Mouse (Mus musculus): ENCODE results near the gene Fam234b. TPM values are rescaled to one million over a fixed set of nuclear protein-coding genes. Genes with fewer than 3 reads are reported as not detected.

The Fam234b gene
- polyA plus RNA-seq, 1 experiment from 2014 or later, result 36.3 TPM

- 90% methylated on average over 6 of the region's 6 CpGs for WGBS
- Histone ChIP-seq H3K4me2 (replicated peaks) (no peak overlapping the region), H3K27ac (no peak overlapping the region), H3K9me3 (no peaks in the 10 kb centered on the region), H3K4me3 (replicated peaks) (no peak overlapping the region), H3K9ac (no peak overlapping the region), H3K27me3 (replicated peaks) (no peaks in the 10 kb centered on the region), H3K36me3 (no peaks in the 10 kb centered on the region), H3K4me1 (replicated peaks) (no peaks in the 10 kb centered on the region)
- ATAC-seq, result no peak
Measured at GRCm38 (mm10) chr6:135260435-135260834, 62.7 kb downstream of the Fam234b start.

GRCm38 (mm10) chr6:135261124-135261523 lies 63.3 kb downstream of the Fam234b start:
- Histone ChIP-seq H3K9ac (no peak overlapping the region), H3K27ac (no peak overlapping the region), H3K4me3 (replicated peaks) (no peak overlapping the region), H3K4me1 (replicated peaks) (no peaks in the 10 kb centered on the region), H3K4me2 (replicated peaks) (no peak overlapping the region), H3K27me3 (replicated peaks) (no peaks in the 10 kb centered on the region), H3K9me3 (no peaks in the 10 kb centered on the region), H3K36me3 (no peaks in the 10 kb centered on the region)
- WGBS, result 89% methylated on average over 9 of the region's 9 CpGs
- no peak for ATAC-seq

DNA sequence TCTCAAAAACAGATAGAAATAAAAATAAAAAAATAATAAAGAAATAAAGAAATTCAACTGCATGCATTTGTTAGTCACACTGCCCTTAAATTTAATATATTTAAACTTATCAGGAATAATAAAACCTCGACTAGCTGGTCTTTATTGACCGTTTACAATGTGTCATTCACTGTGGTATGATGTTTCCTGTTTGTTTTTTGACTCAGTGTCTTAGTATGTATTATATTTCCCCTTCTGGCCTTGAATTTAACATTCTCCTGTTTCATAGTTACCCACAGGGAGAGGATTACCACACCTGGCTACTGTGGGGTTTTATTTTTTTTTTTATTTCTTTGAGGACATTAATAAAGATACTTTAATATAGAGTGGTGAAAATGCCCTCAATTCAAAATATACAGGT lies 64.8 kb downstream of the Fam234b start:
- ATAC-seq, result no peak
- H3K9me3 ChIP-seq, result no peaks in the 10 kb centered on the region
- H3K4me1 ChIP-seq (replicated peaks), result no peaks in the 10 kb centered on the region
- H3K36me3 ChIP-seq, result no peaks in the 10 kb centered on the region
- no peaks in the 10 kb centered on the region for H3K27me3 ChIP-seq (replicated peaks)
- H3K9ac ChIP-seq, result no peak overlapping the region
- H3K4me2 ChIP-seq (replicated peaks), result no peak overlapping the region
- H3K4me3 ChIP-seq (replicated peaks), result no peak overlapping the region
- no peak overlapping the region for H3K27ac ChIP-seq
- WGBS, result 54% methylated on average over 2 of the region's 2 CpGs

- H3K4me1 ChIP-seq (replicated peaks), result no peaks in the 10 kb centered on the region
- WGBS, result 98% methylated on average over 6 of the region's 6 CpGs
- no peak overlapping the region for H3K4me2 ChIP-seq (replicated peaks)
- H3K9me3 ChIP-seq, result no peaks in the 10 kb centered on the region
- no peak overlapping the region for H3K27ac ChIP-seq
- no peaks in the 10 kb centered on the region for H3K36me3 ChIP-seq
- H3K4me3 ChIP-seq (replicated peaks), result no peak overlapping the region
- no peak for ATAC-seq
- no peaks in the 10 kb centered on the region for H3K27me3 ChIP-seq (replicated peaks)
- H3K9ac ChIP-seq, result no peak overlapping the region
Measured at GRCm38 (mm10) chr6:135264136-135264535, 66.4 kb downstream of the Fam234b start.

GRCm38 (mm10) chr6:135266056-135266455 lies 68.3 kb downstream of the Fam234b start:
- no peak for ATAC-seq
- no peak overlapping the region for H3K9ac ChIP-seq
- H3K27ac ChIP-seq, result no peak overlapping the region
- no peaks in the 10 kb centered on the region for H3K4me1 ChIP-seq (replicated peaks)
- no peak overlapping the region for H3K4me2 ChIP-seq (replicated peaks)
- no peaks in the 10 kb centered on the region for H3K27me3 ChIP-seq (replicated peaks)
- no peaks in the 10 kb centered on the region for H3K9me3 ChIP-seq
- 91% methylated on average over 1 of the region's 1 CpGs for WGBS
- no peak overlapping the region for H3K4me3 ChIP-seq (replicated peaks)
- no peaks in the 10 kb centered on the region for H3K36me3 ChIP-seq

GRCm38 (mm10) chr6:135267221-135267620 lies 69.4 kb downstream of the Fam234b start:
- no peaks in the 10 kb centered on the region for H3K9me3 ChIP-seq
- no peak for ATAC-seq
- WGBS, result 68% methylated on average over 3 of the region's 3 CpGs

DNA sequence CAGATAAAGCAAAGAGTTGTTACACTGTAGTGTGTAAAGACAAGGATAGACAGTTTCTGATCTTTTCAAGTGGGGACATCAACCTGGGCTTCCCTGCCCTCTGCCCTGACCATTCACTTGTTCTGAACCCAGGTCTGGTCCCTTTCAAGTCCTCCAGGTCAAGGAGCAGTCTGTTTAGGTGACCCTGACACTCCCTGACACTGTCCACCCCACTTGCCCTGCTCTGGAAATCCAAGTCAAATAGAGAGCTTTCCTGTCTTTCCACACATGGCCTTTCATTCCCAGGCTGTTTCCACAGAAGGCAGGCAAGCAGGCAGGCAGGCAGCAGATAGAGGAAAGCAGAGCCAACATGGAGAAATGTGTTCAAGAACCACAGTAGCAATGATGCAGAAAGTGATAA lies 70.6 kb downstream of the Fam234b start:
- Histone ChIP-seq H3K27me3 (replicated peaks) (no peaks in the 10 kb centered on the region), H3K9me3 (no peaks in the 10 kb centered on the region), H3K36me3 (no peaks in the 10 kb centered on the region), H3K4me2 (replicated peaks) (no peak overlapping the region), H3K9ac (no peak overlapping the region), H3K4me3 (replicated peaks) (no peak overlapping the region), H3K4me1 (replicated peaks) (no peaks in the 10 kb centered on the region), H3K27ac (no peak overlapping the region)
- ATAC-seq, result no peak

More at GRCm38 (mm10) chr6:135267221-135267620, 69.4 kb downstream of the Fam234b start:
- Histone ChIP-seq H3K4me3 (replicated peaks) (no peak overlapping the region), H3K36me3 (no peaks in the 10 kb centered on the region), H3K4me2 (replicated peaks) (no peak overlapping the region), H3K27ac (no peak overlapping the region), H3K27me3 (replicated peaks) (no peaks in the 10 kb centered on the region), H3K9ac (no peak overlapping the region), H3K4me1 (replicated peaks) (no peaks in the 10 kb centered on the region)

DNA sequence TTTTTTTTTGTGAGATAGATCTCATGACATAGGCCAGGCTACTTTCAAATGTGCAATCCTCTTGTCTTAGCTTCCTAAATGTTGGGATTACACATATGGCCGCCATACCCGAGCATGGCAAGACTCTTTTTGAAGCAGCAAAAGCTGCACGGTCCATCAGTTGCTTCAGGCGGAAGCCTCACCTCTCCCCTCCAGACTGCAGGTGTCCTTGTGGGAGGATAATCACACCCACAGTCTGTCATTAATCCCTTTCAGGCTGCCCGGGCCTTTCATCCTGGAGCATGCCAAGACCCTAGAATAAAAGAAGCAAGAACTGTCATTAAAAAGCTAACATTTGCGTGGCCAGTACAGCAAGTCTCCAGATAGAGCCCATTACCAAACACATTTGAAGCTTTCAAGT lies 71.8 kb downstream of the Fam234b start:
- H3K4me2 ChIP-seq (replicated peaks), result no peak overlapping the region
- no peaks in the 10 kb centered on the region for H3K27me3 ChIP-seq (replicated peaks)
- no peak overlapping the region for H3K27ac ChIP-seq
- 63% methylated on average over 6 of the region's 6 CpGs for WGBS
- H3K36me3 ChIP-seq, result no peaks in the 10 kb centered on the region
- no peaks in the 10 kb centered on the region for H3K4me1 ChIP-seq (replicated peaks)
- ATAC-seq, result no peak
- no peaks in the 10 kb centered on the region for H3K9me3 ChIP-seq
- H3K9ac ChIP-seq, result no peak overlapping the region
- H3K4me3 ChIP-seq (replicated peaks), result no peak overlapping the region

GRCm38 (mm10) chr6:135271761-135272160 lies 74.0 kb downstream of the Fam234b start:
- no peak overlapping the region for H3K4me3 ChIP-seq (replicated peaks)
- no peaks in the 10 kb centered on the region for H3K4me1 ChIP-seq (replicated peaks)
- 75% methylated on average over 2 of the region's 2 CpGs for WGBS
- no peaks in the 10 kb centered on the region for H3K36me3 ChIP-seq
- no peak for ATAC-seq
- H3K27ac ChIP-seq, result no peak overlapping the region
- H3K4me2 ChIP-seq (replicated peaks), result no peak overlapping the region
- H3K9me3 ChIP-seq, result no peaks in the 10 kb centered on the region
- no peak overlapping the region for H3K9ac ChIP-seq
- no peaks in the 10 kb centered on the region for H3K27me3 ChIP-seq (replicated peaks)

DNA sequence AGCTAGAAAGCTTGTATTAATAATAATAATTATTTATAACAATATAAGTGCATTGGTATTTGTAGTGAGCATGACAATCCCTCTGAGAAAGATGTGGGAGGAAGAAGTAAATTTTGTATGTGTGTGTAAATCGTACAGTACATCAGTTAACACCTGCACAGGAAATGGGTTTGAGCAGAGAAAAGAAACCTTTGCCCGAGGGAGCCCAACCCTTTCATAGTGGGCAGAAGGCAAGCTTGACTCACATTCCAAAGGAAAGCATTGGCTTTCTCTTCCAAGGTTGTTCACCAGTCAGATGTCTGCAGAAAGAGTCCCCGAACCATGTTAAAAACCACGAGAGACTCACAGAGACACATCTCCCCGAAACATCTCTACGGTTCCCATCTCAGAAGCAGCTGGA lies 75.3 kb downstream of the Fam234b start:
- Histone ChIP-seq H3K9ac (no peak overlapping the region), H3K4me3 (replicated peaks) (no peak overlapping the region), H3K36me3 (no peaks in the 10 kb centered on the region), H3K9me3 (no peaks in the 10 kb centered on the region), H3K27me3 (replicated peaks) (no peaks in the 10 kb centered on the region), H3K4me2 (replicated peaks) (no peak overlapping the region), H3K27ac (no peak overlapping the region), H3K4me1 (replicated peaks) (no peaks in the 10 kb centered on the region)
- ATAC-seq, result peak; percentile 37; the same call in 1 of the 2 replicates
- WGBS, result 80% methylated on average over 6 of the region's 6 CpGs

DNA sequence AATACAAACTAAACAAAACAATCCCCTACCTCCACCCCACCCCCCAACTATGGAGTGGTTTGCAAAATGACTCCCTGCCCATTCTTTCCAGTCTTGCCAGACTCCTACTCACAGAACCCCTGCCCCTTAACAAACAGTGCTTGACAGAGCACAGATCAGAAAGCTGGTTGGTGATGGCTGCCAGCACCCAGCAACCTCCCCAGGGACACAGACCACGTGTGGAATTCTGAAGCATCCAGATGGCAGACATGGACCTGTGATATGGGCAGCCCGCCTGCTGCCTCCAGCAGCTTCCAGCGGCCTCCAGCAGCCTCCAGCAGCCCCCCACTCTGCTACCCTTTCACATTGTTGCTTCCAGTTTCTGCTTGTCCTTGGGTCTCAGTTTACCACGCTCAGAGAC lies 77.5 kb downstream of the Fam234b start:
- Histone ChIP-seq H3K27ac (no peak overlapping the region), H3K36me3 (no peaks in the 10 kb centered on the region), H3K4me1 (replicated peaks) (0 out of 2 replicates have a peak, but pooled peaks cover 7% of the 10 kb centered on the region), H3K27me3 (replicated peaks) (no peaks in the 10 kb centered on the region), H3K9ac (no peak overlapping the region), H3K4me3 (replicated peaks) (no peak overlapping the region), H3K4me2 (replicated peaks) (no peak overlapping the region), H3K9me3 (no peaks in the 10 kb centered on the region)
- WGBS, result 69% methylated on average over 4 of the region's 4 CpGs
- ATAC-seq, result no peak

DNA sequence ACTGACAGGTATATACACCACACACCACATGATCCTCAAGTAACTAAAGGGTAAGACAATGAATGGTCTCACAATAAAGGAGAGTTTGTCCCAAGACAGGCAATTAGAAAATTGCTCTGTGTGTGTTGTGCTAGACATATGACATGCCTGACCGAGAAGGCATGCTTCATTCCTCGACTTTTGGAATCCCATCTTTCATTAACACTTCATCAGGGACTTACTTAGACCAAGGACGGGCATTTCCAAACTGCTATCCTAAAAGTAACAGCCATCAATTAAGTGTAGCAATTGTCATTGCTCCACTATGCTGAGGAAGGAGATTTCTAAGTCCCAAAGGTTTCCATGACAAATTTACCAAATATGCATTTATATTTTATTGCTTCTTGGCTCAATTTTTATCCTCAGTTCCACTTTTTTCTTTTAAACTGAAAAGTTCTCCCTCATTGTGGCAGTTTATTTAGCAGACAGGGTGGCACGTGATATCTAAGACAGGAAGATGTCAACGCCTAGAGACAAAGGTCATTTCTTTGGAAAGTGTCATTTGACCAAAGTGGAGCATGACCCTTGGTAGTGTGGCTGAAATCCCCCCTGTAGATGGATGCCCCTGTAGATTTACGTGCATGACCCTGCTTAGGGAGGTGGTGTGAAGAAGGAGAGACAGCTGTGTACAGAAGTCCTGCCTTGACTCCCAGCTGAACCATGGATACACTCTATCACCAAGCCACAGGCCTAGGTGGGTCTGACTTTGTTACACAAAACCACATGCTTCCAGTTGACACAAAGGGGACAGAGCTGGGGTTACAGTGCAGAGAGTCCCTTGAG lies 78.9 kb downstream of the Fam234b start:
- no peak overlapping the region for H3K4me3 ChIP-seq (replicated peaks)
- no peak overlapping the region for H3K27ac ChIP-seq
- no peak for ATAC-seq
- 76% methylated on average over 6 of the region's 6 CpGs for WGBS
- no peak overlapping the region for H3K9ac ChIP-seq
- no peaks in the 10 kb centered on the region for H3K27me3 ChIP-seq (replicated peaks)
- 0 out of 2 replicates have a peak, but pooled peaks cover 7% of the 10 kb centered on the region for H3K4me1 ChIP-seq (replicated peaks)
- H3K9me3 ChIP-seq, result no peaks in the 10 kb centered on the region
- H3K4me2 ChIP-seq (replicated peaks), result no peak overlapping the region
- no peaks in the 10 kb centered on the region for H3K36me3 ChIP-seq

DNA sequence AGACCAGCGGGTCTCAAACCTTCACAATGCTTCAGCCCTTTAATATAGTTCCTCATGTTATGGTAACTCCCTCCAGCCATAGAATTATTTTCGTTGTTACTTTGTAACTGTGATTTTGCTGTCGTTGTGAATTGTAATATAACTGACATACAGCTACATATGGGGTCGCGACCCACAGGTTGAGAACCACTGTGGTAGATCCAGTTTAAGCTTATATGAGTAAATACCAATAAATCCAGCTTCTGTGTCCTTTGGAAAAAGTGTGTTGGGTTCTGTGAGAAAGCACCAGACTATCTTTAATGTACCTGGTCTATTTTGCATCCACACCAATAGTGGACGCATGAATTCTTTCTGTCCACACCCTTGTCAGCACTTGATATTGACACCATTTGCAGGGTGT lies 80.5 kb downstream of the Fam234b start:
- H3K4me2 ChIP-seq (replicated peaks), result no peak overlapping the region
- no peak overlapping the region for H3K27ac ChIP-seq
- no peaks in the 10 kb centered on the region for H3K9me3 ChIP-seq
- H3K9ac ChIP-seq, result no peak overlapping the region
- ATAC-seq, result no peak
- 82% methylated on average over 6 of the region's 6 CpGs for WGBS
- no peaks in the 10 kb centered on the region for H3K36me3 ChIP-seq
- H3K27me3 ChIP-seq (replicated peaks), result no peaks in the 10 kb centered on the region
- no peak overlapping the region for H3K4me3 ChIP-seq (replicated peaks)
- 0 out of 2 replicates have a peak, but pooled peaks cover 7% of the 10 kb centered on the region for H3K4me1 ChIP-seq (replicated peaks)

All from intestine, embryonic 15.5 days (tissue).